Mouse (Mus musculus) ES-CJ7 (cell line): ENCODE results near the gene Ppcs.

ENCODE experiments used
- DNase-seq: peaks from one replicate; pipeline ENCODE4 v3.0.0; 2011; ENCODE audit warnings: low read depth, low spot score

Ppcs gene

DNA sequence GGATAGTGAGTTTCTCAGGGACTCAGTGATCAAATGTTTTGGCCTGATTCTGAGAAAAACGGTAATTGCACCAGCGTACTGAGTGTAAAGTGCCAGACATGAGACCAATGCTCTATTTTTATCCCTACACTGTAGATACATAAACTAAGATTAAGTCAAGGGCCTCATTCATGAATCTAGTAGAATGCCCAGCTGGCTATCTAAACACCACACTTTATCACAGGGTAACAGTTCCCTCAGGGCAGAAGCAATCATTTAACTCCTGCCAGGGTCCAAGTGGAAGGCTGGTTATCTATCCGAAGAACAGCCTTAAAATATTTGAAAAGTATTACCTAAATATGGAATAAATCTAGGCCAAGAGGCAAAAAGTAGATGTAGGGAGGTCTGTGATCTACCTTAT lies 4.3 kb downstream of the Ppcs start:
- DNase-seq = no peak

DNA sequence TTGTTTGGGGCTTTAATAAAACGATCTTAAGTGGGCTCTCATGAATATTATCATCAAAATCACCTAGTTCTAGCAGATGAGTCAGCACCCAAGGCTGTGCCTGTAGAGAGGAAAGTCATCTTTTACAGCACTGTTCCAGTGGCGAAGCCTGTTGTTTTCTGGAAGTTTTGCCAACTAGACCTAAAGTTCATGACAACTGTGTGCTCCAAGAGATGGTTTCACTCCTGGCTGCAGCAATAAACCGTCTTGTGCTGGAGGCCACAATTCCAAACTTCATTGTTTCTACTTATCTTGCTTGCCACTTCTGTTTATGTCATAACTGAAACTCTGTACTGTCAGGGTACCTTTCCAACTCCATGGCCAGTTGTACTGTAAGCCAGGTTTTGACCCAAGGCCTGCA lies 5.0 kb downstream of the Ppcs start:
- no peak for DNase-seq

DNA sequence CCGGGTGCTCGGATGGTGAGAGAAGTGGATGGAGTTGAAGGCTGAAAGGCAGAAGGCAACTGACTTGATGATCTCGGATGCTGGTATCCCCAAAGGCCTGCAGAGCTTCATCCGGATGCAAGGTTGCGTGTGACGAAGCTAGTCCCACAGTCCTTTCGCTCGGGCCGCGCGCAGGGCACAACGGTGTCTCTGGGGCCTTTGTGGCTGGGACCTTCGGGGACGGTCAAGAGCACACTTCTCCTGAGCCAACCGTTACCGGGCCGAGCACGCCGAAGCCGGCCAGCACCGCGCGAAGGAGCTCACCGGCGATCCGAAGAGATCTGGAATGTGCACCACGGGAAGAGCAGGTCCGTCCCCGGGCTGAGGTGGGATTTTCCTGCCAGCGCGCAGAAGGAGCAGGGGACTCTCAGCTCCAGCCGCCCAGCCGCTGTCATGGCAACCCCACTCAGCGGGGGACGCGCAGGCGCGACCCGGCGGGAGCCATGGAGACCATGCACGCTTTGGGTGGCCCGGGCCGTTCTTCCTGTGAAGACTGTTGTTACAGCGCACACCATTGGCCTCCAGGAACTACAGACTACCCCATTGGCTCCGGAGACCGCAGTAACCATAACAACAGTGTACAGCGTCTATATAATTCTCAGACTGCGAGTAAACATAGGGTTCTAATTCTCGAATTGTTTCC lies 7.0 kb downstream of the Ppcs start, which contains the start of gene Ccdc30:
TSS of gene Ccdc30 (minus strand) at position 450 of the 682 bp plus-strand sequence.
- peak; percentile 96 for DNase-seq

DNA sequence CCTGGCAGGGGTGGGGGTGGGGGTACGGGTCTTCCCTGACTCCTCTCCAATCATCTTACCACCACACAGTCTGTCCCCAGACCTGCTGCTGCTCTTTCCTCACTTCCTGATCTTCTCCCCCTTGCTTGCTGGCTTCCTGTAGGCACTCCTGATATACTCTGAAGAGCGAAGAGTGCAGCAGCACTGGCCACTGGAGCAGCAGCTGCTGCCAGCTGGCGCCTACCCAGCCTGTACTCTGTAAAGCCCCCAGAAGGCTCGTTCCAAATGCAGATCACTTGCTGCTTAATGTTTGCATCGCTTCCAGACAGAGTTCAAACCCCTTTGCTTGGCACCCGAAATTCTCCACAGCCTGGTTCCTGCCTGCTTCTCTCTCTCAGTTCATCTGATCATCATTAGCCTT lies 9.4 kb downstream of the Ppcs start:
- no peak for DNase-seq

DNA sequence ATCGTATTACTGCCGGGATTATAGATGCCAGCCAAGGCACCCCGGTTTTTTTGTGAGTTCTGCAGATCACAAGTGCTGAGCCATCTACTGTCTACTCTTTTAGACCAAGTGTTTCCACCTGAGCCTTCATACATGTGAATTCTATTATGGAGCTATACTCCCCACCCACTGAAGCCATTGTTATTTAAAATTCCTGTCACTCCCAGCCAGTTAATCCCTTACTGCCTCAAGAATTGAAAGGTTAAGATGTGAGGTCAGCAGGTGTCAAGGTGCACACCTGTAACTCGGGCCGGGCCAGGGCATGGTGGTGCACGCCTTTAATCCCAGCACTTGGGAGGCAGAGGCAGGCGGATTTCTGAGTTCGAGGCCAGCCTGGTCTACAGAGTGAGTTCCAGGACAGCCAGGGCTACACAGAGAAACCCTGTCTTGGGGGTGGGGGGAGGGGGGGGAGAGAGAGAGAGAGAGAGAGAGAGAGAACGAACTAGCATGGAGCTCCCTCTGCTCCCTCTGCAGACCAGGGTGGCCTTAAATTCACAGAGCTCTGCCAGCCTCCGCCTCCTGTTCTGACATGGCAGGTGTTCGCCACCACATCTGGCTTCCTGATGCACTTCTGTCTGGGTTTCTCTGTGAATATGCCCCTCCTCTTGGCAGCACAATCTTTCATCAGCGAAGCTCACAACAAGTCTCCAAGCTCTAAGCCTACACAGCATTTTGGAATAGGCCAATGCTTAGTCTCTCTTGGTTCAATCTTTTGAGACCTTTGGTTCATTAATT lies 10.2 kb downstream of the Ppcs start:
- peak; percentile 77 for DNase-seq

DNA sequence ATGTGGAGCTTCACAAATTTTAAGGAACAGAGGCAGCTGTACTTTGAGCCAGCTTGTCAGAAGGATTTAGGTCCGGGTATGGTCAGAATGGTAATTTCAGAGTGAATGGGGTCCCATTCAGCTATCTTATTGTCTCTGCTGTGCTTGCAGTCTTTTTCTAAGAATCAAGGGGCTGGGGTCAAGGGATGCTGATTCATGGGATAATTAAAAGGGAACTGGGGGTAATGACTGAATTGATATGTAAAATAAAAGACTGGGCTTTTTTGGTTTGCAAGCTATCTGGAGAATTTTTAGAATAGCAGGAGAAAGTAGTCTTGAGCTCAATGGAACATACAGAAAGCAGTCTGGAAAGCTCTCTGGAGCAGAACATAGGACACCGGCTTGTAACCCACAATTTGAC lies 18.8 kb downstream of the Ppcs start:
- DNase-seq = peak; percentile 76

DNA sequence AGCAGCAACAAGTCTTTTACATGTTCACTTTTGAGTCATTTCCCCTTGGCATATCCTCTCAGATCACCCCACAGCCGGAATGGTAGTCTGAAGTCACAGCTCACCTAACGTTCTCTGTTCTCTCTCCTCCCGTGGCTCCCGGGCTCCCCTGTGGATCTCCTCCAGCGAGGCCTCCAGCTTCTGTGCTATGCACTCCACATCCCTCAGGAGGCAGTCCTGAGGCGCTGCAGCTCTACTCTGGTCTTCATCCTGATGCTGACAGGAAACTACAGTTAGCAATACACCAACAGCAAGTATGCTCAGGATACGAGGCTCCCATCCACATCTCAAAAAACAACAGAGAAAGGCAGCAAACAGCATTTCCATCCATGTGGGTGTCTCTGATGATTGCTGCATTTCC lies 21.3 kb downstream of the Ppcs start:
- DNase-seq = peak; percentile 65

DNA sequence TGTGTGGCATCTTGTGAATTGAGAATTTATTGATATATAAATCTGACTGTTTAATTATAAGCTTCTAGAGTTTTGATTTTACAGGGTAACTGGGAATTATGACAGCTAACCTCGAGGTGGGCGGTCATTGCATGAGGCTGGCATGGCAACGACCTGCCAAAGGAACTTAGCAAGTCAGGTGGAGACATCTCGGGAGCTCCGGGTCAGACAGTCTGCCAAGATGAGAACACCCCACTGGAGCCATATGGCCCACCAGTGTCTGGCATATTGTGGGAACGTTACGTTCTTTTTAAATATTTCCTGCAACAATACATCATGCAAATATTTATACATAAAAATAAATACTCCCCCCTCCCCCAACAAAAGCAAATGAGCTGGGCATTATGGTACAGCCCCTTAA lies 23.5 kb downstream of the Ppcs start:
- DNase-seq = no peak

DNA sequence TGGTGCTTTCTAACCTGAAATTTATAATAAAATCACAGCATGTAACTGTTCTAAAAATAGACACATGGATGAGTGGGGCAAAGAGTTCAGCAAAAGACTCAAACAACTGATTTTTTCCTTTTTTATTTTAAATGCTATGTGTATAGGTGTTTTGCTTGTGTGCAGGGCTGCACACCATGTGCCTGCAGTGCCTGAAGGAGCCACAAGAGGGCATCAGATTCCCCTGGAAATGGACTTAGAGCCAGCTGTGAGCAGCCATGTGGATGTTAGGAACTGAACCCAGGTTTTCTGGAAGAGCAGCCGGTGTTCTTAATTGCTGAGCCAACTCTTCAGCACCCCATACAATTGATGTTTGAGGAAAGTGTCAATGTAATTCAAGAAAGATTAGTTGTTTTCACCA lies 31.9 kb downstream of the Ppcs start:
- peak; percentile 81 for DNase-seq

DNA sequence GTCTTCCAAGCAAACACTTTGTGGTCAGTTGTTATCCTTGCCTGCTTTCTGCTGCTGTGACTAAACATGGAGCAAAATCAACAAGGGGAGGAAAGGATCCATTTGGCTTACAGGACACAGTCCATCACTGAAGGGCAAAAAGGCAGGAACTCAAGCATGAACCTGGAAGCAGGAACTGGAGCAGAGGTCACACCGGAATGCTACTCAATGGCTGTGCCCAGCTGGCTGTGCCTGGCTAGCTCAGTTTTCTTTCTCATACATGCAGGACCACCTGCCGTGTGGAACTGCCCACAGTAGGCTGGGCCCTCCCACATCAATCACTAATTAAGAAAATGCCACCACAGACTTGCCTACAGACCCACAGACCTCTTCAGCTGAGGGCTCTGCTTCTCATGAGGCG lies 33.0 kb downstream of the Ppcs start:
- DNase-seq = no peak

DNA sequence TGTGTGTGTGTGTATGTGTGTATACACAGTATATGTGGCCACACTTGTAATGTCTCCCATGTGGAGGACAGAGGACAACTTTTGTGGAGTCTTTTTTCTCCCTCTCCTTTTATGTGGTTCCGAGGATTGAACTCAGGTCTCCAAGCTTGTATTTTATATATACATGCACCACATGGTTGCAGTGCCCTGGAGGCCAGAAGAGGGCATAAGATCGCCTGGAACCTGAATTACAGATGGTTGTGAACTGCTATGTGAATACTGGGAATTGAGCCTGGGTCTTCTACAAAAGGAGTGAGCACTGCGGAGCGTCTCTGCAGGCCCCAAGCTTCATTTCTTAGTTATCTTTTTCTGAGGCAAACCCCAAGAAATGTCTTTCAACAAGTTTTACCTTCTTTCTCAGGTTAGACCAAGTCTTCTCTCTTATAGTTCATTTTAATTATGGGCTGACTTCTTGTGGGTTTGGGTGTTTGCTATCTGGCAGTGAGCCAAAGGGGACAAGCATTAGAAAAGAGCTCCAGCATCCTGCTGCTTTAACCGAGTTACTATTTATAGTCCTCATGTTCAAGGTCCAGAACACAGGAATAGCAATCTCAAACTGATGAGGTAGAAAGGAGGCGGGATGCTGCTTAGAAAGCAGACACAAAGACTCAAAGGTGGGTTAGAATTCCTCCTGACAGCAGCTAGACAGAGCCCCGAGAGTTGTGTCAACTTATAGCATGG lies 40.6 kb downstream of the Ppcs start:
- DNase-seq = no peak

DNA sequence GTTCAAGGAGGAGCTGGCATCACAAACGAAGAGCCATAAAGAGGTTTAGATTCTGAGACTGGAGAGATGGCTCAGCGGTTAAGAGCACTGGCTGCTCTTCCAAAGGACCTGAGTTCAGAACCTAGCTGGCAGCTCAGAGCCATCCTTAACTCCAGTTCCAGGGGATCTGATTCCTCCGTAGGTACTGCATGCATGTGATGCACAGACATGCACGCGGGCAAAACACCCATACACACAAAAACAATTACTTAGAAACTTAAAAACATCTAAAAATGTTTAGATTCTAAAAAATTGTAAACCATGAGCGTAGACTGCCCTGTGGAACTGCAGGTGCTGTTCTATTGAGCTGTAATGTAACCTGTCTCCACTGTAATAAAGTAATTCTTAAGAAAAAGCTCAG lies 52.8 kb downstream of the Ppcs start:
- DNase-seq = peak; percentile 73
